Mouse (Mus musculus) central nervous system, embryonic 18 days (tissue): Measurements from ENCODE around the gene Il1rl1. TPM values are rescaled to one million over a fixed set of nuclear protein-coding genes. Genes with fewer than 3 reads are reported as not detected.

Experiments
- polyA plus RNA-seq: library from polyadenylated mRNA; depleted of rRNA; stranded (reverse); fragments of >200 nt; gene quantifications from 2 replicates; pipeline ENCODE4 v1.2.3, GENCODE M21; 2012; rRNA removed

The Il1rl1 gene
- 0.09 and 0.12 TPM in 2 replicates for polyA plus RNA-seq

GRCm38 (mm10) chr1:40428910-40429675 lies at the start of gene Il1rl1:
Gene Il1rl1 (plus strand): TSS chr1:40429570.

GRCm38 (mm10) chr1:40465477-40466430 lies 36.4 kb downstream of the Il1rl1 start, which contains the start of gene Il18r1:
Gene Il18r1 (plus strand): TSS chr1:40465552.

Other genes starting within 250 kb of the Il1rl1 start
- gene Il1r1, start 204.5 kb upstream of the Il1rl1 start, polyA plus RNA-seq = 0.78 and 1.5 TPM in 2 replicates
- gene Il1rl2, start 105.0 kb upstream of the Il1rl1 start, polyA plus RNA-seq = 0.91 and 1.8 TPM in 2 replicates
- gene Il18r1, start 36.0 kb downstream of the Il1rl1 start, polyA plus RNA-seq = 0.03 and 0.04 TPM in 2 replicates
- gene Il18rap, start 85.8 kb downstream of the Il1rl1 start, polyA plus RNA-seq = 0.11 and 0.16 TPM in 2 replicates
- 0.25 and 0.34 TPM in 2 replicates for gene Slc9a4, start 150.5 kb downstream of the Il1rl1 start, polyA plus RNA-seq